Mouse (Mus musculus): ENCODE results near the gene Ptprcap. TPM values are rescaled to one million over a fixed set of nuclear protein-coding genes. Genes with fewer than 3 reads are reported as not detected.

The Ptprcap gene
- total and polyA plus RNA-seq, 3 experiments: 2.5 to 57.6 (median 5.7) TPM

DNA sequence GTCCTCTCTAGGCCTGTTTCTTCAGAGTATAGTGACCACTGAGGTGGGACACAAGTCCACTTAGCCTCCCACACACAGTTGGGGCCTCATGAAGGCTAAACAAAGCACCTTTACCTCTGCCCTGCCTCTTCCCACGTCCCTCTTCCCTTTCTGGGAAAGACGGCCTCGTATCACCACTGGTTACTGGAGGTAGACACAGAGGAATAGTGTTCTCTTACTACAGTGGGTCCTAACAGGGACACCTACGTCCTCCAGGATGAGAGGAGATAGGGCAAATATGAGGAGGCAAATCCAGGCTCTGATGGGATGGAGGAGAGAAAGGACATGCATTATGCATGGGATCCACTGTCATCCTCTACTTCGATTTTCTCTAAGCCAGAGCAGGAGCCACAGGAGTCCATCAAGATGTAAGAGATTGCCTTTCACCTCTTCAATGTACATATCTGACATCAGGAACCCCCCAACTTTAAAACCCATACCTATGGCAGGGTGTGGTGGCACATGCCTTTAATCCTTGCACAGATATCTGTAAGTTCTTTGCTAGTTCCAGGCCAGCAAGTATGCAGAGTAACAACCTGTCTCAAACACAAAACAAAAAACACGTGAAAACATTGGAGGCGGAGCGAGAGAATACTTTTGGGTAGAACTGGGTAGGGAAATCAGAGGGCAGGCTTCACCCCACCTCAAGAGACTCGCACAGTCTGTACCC lies 5.5 kb upstream of the Ptprcap start:
- no peak for DNase-seq

GRCm38 (mm10) chr19:4148491-4148806 lies 5.0 kb upstream of the Ptprcap start, which contains the start of gene Coro1b:
Gene Coro1b, plus strand, starts transcription at chr19:4148619.
- DNase-seq: peak; percentile 99

DNA sequence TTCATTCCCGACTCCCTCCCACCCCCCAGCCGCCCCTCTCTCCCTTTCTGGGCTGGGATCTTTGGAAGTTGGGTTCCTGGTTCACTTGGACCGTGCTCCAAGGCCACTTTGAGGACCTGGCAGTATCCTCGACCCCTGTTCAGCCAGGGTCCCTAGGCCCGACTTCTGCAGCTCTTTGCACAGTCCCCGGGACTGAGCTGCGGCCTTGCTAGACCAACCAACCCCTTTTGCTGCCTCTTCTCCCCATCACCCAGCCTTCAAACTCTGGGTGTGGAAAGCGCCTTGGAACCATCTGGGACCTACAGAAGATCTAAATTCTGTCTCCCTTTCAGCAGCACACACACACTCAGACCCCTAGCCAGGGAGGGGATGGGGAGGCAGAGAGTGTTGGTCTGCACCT lies 4.6 kb upstream of the Ptprcap start:
- DNase-seq: no peak

- DNase-seq: no peak
Observed at GRCm38 (mm10) chr19:4149283-4149682, 4.1 kb upstream of the Ptprcap start.

GRCm38 (mm10) chr19:4149764-4150461 lies 3.5 kb upstream of the Ptprcap start:
- no peak for DNase-seq

- DNase-seq: no peak
Observed at GRCm38 (mm10) chr19:4150567-4151487, 2.6 kb upstream of the Ptprcap start.

- DNase-seq: no peak
Observed at GRCm38 (mm10) chr19:4151488-4151860, 1.9 kb upstream of the Ptprcap start.

- DNase-seq: peak; percentile 64
Observed at GRCm38 (mm10) chr19:4151898-4152297, 1.5 kb upstream of the Ptprcap start.

GRCm38 (mm10) chr19:4152445-4153231 lies 766 bp upstream of the Ptprcap start:
- no peak for DNase-seq

DNA sequence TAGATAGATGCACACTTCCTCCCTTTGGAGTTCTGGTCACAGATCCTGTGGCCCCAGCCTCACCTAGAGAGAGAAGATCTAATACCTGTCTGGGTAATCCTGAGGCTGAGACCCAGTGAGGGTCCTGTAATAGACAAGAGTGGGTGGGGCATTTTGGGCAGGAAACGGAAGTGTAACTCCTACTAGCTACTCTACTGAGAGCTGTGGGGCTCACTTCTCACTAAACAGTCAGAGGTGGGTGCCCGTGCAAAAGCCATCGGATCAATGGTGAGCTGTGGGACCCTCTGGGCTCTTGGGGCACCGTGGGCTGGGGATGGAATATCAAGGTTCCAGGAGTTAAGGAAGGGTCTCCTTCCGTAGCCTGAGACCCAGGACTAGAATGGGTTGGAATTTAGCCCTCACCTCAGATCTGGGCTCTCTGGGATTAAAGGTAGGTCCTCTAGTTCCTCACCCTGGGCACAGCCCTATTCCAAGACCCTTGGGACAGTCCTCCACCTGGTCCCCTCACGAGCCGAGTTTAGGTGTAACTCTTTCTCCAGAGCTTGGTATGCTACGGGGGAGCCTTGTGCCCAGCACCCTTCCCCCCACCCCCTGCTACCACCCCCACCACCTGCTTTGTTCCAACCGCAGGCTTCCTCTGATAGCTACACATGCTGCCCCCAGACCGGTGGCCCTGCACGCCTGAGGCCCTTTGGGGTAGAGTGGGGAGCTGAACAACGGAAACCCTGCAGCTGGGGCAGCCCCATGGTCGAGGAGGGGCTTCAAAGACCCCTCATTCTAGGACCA lies 1.2 kb downstream of the Ptprcap start:
- DNase-seq: no peak

DNA sequence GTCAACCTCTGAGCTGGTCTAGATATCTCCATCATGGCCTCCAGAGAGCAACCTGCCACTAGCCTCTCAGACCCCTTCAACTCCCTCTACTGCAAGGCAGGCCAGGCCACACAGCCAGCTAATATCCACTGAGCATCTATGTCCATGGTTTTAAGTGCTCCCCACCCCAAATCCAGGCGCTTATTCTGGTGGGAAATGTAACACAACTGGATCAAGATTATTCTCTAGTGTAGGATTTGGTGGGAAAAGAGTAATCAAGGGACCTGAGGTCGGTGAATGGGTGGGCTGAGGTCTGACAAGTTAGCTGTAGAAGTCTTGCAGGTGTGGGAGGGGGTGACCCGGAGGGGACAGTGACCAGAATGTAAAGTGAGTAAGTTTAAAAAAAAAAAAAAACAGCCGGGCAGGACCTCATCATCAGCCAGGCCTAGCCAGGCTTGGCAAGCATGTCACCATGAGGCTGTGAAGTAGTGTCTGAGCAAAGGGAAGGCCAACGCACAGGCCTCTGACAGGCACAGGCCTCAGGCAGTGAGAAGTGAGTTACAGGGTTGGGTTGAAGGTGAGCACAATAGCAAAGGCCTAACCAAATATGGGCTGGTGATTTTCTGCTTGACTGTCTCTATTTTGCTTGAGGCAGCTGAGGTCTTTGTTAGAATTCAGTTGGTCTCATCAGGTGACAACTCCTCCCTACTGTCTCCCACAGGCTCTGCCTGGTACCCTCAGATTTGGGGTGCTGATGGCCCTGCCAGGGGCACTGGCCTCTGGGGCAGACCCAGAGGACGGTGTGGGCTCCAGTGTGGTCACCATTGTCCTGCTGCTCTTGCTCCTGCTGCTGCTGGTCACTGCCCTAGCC lies 2.0 kb downstream of the Ptprcap start:
- DNase-seq: no peak

GRCm38 (mm10) chr19:4156073-4156579 lies 2.7 kb downstream of the Ptprcap start:
- no peak for DNase-seq

- DNase-seq: no peak
Observed at GRCm38 (mm10) chr19:4156771-4157170, 3.4 kb downstream of the Ptprcap start.

GRCm38 (mm10) chr19:4159049-4159448 lies 5.6 kb downstream of the Ptprcap start:
- DNase-seq: no peak

DNA sequence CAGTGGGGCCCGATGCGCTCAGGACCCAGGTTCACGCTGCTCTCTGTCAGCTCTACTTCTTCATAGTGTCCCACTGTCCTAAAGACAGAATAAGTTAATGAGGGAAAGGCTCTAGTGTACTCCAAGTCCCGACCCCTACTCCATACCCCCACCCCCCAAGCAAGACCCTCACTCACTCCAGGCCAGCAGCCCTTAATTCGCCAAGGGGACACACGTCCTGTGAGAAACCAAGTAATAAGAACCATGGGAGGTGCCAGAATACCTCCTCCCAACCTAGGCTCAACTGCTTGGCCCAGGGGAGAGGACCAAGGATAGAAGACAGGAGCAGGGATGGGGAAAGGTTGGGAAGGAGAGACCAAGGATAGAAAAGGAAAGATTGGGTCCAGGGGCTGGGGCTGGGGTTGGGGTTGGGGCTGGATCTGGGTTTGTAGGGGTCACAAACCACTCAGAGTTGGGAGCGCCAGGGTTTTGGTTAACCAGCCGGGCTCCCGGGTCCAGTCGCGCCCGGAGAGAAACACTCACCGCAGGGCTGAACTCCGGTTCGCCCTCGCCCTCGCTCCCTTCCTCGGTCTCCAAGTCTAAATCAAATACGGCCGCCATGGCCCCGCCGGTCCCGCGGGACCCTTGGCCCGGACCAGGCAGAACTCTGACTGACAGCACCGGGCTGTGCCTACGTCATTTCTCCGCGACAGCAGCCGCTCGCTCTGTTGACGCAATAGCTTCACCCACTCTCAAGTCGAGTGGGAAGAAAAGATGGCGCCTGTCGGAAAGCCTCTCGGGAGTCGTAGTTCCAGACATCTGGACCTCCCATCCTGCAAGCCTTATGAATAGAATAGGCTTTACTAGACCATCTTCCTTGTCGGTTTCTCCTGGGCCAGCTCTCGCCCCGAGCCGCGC lies 9.5 kb downstream of the Ptprcap start, which contains the start of gene Rps6kb2:
TSS of gene Rps6kb2 (minus strand) at position 709 of the 897 bp plus-strand sequence.
- peak; percentile 96 for DNase-seq

- no peak for DNase-seq
Observed at GRCm38 (mm10) chr19:4163543-4163887, 10.1 kb downstream of the Ptprcap start.

DNA sequence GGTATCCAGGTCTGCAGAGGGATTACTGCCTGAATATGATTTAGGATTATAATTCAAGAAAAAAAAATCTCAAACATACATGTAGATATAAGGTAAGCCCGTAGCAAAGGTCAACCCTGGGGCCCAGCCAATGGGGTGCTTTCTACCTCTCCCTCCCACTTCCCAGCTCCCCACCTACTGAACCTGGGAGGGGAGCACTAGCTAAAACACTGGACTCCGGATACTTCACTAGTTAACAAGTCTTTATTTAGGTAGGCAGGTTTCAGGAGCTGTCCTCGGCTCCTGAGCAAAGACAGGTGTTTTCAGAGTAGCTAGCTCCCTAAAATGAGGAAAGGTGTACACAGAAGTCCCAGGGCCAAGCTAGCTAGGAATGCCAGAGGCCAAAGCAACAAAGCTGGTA lies 10.7 kb downstream of the Ptprcap start:
- DNase-seq: no peak

- DNase-seq: peak; percentile 71
Observed at GRCm38 (mm10) chr19:4164721-4165120, 11.3 kb downstream of the Ptprcap start.
